Mouse (Mus musculus) layer of hippocampus, adult 9-11 months (tissue): ENCODE measurements around the gene Dock4.
A peak's percentile ranks its signal among the peaks of the same experiment; 100 is the strongest.

Experiments used
- DNase-seq: peaks from one replicate; pipeline ENCODE4 v3.0.0; 2022

Gene Dock4

GRCm38 (mm10) chr12:40789379-40790361 lies 343.9 kb downstream of the Dock4 start:
- no peak for DNase-seq

GRCm38 (mm10) chr12:40791221-40791620 lies 345.5 kb downstream of the Dock4 start:
- DNase-seq, result no peak

DNA sequence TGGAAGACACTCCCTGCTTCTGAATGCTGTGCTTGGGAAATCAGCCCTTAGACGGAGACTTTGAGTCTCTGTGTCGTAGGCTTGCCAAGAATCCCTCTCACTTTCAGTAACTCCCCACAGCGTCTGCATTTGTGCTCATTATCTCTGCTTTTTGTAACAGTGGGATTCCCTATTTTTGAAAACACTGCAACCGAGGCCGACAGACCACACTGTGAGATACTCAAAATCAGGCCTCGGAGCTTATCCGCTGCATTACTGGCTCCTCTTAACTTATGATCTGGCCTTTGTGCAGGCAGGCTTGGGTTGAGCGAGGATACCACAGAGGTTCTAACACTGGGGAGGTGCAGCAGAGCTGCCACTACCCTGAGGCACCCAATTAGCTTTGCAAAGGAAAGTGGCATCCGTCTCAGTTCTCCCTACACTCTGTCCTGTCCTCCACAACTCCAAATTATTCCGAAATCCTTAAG lies 346.5 kb downstream of the Dock4 start:
- DNase-seq, result no peak

DNA sequence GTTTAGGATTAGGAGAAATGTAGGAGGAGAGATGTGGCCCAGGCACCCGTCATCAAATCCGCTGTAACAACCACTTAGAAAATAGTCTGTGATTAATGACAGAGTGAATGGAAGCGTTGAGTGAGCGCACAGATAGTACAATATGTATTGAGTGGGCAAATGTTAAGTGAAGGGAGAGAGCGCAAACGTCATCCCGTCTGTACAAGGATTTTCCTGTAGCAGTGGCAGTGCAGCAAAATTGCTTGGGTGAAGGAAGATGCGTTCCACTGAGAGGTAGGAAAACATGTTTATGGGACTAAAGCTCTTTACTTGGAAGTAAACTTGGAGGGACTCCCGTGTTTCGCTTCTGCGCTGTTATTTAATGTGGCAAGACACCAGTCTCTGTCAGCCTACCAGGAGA lies 348.3 kb downstream of the Dock4 start:
- DNase-seq, result peak; percentile 27

GRCm38 (mm10) chr12:40794756-40795155 lies 349.0 kb downstream of the Dock4 start:
- DNase-seq, result no peak

- no peak for DNase-seq
Observed at GRCm38 (mm10) chr12:40795768-40796167, 350.0 kb downstream of the Dock4 start.

- no peak for DNase-seq
Observed at GRCm38 (mm10) chr12:40796813-40797491, 351.2 kb downstream of the Dock4 start.

DNA sequence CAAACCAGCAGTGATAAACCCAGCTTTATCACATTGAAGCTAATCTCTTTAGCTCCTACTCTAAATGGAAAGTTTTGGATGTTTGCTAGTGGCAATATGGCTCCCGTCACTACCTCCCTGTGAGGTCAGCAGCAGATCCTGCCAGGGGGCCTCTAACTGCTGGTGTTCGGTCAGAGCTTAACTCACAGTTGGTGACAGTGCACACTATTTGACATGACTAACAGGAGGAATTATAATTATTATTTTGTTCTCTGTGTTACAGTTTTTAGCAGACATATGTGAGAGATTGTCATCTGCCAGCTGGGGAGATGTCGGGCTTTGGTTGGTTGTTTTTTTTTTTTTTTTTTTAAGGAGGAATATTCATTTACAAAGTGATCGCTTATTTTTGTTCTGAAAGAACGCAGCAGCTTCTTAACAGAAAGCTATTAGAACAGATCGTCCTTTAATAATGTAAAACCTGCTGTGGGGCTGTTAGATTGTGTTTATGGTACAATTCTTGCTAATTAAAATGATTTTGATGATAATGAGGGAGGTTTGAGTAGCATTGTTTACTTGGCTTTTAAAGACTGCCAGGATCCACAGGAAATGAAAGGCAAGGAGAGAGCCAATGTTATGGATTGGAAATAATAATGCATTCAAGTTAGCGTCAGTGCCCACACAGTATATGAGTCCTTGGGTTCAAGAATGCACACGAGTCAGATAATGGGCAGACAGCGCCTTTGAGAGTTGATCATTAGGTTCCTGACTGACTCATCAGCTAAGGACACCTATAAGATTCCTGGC lies 352.0 kb downstream of the Dock4 start:
- DNase-seq, result peak; percentile 32

- DNase-seq, result no peak
Observed at GRCm38 (mm10) chr12:40798344-40799017, 352.7 kb downstream of the Dock4 start.

DNA sequence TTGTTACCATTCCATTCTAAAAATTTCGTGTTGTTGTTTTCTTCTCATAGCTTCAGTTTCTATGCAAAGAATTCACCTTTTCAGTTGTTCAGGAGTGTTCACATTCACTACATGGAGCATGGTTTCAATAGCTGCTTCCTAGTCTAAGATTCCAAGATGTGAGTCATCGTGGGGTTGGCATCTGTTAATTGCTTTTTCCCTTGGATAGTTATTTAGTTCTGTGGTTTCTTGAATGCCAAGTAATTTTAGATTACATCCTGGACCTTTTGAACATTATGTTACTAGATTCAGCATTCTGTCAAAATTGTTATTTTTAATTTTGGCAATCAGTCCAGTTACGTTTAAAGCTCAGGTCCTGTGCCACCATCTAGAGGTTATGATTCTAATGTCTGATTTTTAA lies 355.7 kb downstream of the Dock4 start:
- DNase-seq, result peak; percentile 53

DNA sequence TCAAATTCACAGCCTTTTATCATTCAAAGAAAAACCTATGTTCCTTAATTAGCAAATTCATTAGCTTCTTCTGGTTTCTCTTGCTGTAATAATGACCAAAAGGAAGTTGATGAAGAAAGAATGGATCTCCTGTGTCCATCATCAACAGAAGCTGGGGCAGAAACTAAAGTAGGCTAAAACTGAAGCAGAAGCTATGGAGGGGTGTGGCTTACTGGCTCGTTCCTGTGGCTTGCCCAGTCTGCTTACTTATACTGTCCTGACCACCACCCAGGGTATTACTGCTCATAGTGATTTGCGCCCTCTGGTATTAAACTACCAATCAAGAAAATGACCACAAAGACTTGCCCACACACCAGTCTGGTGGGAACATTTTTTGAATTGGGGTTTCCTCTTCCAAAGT lies 359.5 kb downstream of the Dock4 start:
- no peak for DNase-seq

DNA sequence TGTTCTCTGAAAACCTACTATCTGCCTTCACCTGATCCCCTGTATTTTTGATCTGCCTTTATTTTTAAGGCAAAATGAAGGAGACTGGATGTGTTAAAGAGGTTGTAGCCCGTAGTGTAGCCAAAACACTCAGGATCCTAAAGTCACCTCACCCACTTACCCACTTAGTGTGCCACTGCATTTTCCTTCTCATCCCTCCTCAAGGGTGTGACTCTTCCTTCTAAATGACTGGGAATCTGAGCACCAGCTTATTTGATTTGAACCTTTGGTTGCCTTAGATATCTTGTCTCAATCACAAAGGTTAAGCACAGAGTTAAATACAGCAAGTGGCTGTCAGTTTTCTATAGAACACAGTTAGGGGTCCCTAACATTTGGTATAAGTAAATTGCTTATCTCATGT lies 362.2 kb downstream of the Dock4 start:
- no peak for DNase-seq

GRCm38 (mm10) chr12:40813474-40813873 lies 367.7 kb downstream of the Dock4 start:
- DNase-seq, result no peak

- no peak for DNase-seq
Observed at GRCm38 (mm10) chr12:40814659-40815363, 369.1 kb downstream of the Dock4 start.

DNA sequence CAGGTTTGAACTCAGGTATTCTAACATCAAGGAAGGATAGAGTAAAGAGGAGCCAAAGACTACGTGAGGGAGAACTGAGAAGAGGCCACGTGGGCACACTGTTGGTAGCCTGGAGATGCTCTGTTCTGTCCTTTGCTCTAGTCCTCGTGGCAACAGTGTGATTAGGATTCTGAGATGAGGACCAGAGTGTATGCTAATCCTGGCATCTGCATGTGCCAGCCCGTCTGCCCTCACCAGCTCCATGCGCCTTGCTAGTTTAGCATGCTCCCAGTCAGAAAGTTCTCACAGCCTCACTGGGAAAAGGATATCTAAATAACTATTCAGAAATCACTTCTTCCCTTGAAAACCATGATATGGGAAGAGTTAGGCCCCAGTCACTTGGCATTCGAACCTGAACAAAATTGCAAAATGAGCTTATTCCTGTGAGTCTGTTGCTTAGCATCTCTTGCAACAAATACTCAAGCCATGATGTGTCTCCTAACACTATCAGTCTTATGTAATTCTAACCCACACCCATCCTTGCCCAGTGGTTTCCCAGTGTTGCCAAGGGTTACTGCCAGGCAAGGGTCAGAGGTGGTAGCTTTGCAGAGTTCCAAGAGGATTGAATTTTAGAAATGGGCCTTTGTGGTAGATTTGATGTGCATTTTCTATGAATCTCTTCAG lies 372.4 kb downstream of the Dock4 start:
- no peak for DNase-seq

DNA sequence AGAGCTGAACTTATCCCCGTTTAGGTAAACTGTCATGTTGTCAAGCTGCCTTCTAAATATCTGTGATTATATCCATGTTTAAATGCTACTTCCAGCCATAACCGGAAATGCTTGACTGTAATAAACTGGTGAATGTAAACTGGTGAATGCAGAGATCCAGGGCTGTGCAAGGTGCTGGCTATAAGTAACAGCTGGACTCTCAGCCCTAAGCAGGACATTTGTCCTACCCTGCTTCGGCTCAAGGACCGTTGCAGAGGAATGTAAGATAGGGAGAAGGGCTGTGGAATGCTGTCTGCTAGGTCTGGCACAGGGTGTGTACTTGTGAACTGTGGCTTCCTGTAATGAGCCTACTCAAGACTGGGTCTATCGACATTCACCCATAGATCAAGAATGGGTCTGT lies 377.9 kb downstream of the Dock4 start:
- DNase-seq, result no peak

GRCm38 (mm10) chr12:40824251-40824650 lies 378.5 kb downstream of the Dock4 start:
- DNase-seq, result no peak

DNA sequence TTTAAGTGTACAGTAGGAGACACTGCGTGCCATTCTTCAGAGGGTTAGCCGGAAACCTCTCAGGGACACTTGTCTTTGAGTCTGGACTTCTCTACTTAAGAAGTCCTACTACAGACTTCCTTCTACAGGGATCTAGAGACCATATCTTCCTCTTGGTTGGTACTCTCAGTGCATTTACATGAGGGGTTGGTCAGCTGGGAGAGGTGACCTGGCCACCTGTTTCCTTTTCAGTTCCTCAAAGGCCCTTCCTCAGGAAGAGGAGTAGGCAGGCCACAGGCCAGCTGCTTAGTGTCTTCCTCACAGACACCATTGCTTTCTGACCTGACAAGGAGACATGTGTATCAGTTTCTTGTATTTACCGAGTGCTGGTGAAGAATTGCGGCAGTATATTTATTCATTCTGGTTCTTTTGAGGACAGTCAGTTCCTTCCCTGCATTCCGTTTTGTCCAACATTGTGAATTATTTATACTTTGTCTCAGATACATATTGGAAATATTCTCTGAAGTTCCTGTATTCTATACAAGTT lies 380.2 kb downstream of the Dock4 start:
- no peak for DNase-seq

- DNase-seq, result no peak
Observed at GRCm38 (mm10) chr12:40826491-40826890, 380.7 kb downstream of the Dock4 start.

- DNase-seq, result peak; percentile 33
Observed at GRCm38 (mm10) chr12:40828025-40828424, 382.3 kb downstream of the Dock4 start.

- DNase-seq, result no peak
Observed at GRCm38 (mm10) chr12:40829269-40829668, 383.5 kb downstream of the Dock4 start.
